Mouse (Mus musculus) neural tube, embryonic 15.5 days (tissue): Measurements from ENCODE around the gene Tsen54. TPM values are rescaled to one million over a fixed set of nuclear protein-coding genes. Genes with fewer than 3 reads are reported as not detected.

Experiments used
- ATAC-seq: fragments of 200-750 bp; cut with Nextera tagmentation; 2 replicates; pipeline ENCODE4 v1.8.0; 2017; ENCODE audit warnings: mild to moderate bottlenecking, moderate TSS enrichment, moderate library complexity; ENCODE audit not compliant: low FRiP score
- H3K27ac ChIP-seq: fragments of 300-500 bp; sonication (generic); replicated peaks from 2 replicates; pipeline ENCODE4 v1.5.1; 2015; ENCODE audit warnings: mild to moderate bottlenecking, inconsistent platforms
- H3K27me3 ChIP-seq: fragments of 300-500 bp; sonication (generic); replicated peaks from 2 replicates; pipeline ENCODE4 v1.6.1; 2015; ENCODE audit warnings: inconsistent platforms
- H3K36me3 ChIP-seq: fragments of 300-500 bp; sonication (generic); 2 replicates; pipeline ENCODE4 v1.6.1; 2015; ENCODE audit warnings: inconsistent platforms
- H3K4me1 ChIP-seq: fragments of 300-500 bp; sonication (generic); 2 replicates; pipeline ENCODE4 v1.6.1; 2015; ENCODE audit warnings: inconsistent platforms
- H3K4me2 ChIP-seq: fragments of 300-500 bp; sonication (generic); 2 replicates; pipeline ENCODE4 v1.6.1; 2015; ENCODE audit warnings: inconsistent platforms, mild to moderate bottlenecking, moderate library complexity
- H3K4me3 ChIP-seq: fragments of 300-500 bp; sonication (generic); replicated peaks from 2 replicates; pipeline ENCODE4 v1.5.1; 2015; ENCODE audit warnings: mild to moderate bottlenecking, inconsistent platforms
- H3K9ac ChIP-seq: fragments of 300-500 bp; sonication (generic); replicated peaks from 2 replicates; pipeline ENCODE4 v1.6.1; 2015; ENCODE audit warnings: mild to moderate bottlenecking, inconsistent platforms
- H3K9me3 ChIP-seq: fragments of 300-500 bp; sonication (generic); replicated peaks from 2 replicates; pipeline ENCODE4 v1.6.1; 2016; ENCODE audit warnings: inconsistent platforms
- WGBS: fragments of 180-500 bp; shearing (Covaris S2); methylation state at CpG from one replicate; pipeline ENCODE4 v1.1.7; 2015; ENCODE audit warnings: mixed read lengths; 5-methylcytosine and 5-hydroxymethylcytosine counted together
- polyA plus RNA-seq: library from polyadenylated mRNA; unstranded; fragments of >200 nt; fragmentation: Nextera tagmentation; extraction: Ambion mirVana; gene quantifications from 2 replicates; pipeline ENCODE4 v1.2.1, GENCODE M21; 2015

Tsen54 gene
- polyA plus RNA-seq, 1 experiment from 2014 or later = 22.0 TPM

- H3K4me2 ChIP-seq = peak overlapping the region; percentile 96
- H3K9ac ChIP-seq = 0 out of 2 replicates have a peak overlapping the region, but pooled peaks have one; percentile 1
- peak overlapping the region; percentile 72 for H3K27ac ChIP-seq
- H3K4me1 ChIP-seq = peaks cover 57% of the 10 kb centered on the region
- peaks cover 21% of the 10 kb centered on the region for H3K36me3 ChIP-seq
- no peak overlapping the region for H3K4me3 ChIP-seq
- WGBS = 56% methylated on average over 6 of the region's 6 CpGs
- H3K27me3 ChIP-seq = no peaks in the 10 kb centered on the region
- peak; percentile 52; the same call in 1 of the 2 replicates for ATAC-seq
- H3K9me3 ChIP-seq = no peaks in the 10 kb centered on the region
These were observed 7.2 kb upstream of the Tsen54 start for GRCm38 (mm10) chr11:115807306-115807705.

DNA sequence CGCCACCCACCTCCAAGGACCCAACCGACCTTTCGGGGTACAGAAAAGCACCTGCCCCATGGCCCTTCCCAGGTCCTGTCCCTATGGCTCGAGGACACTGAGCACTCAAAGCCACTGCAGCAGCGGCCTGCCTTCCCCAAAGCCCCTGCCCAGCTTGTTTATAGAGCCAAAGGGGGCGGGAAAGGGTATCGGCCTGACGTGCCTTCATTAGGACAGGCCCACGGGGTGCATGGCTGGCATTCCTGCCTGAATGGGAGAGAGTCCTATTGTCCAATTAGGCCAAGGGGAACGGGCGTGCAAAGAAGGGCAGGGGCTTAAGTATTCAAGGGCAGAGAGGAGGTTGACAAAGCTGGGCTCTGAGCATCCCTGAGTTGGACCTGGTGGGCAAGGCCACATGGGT is 6.6 kb upstream of the Tsen54 start:
- Histone ChIP-seq H3K9me3 (no peaks in the 10 kb centered on the region), H3K9ac (0 out of 2 replicates have a peak overlapping the region, but pooled peaks have one; percentile 1), H3K36me3 (peaks cover 16% of the 10 kb centered on the region), H3K4me3 (no peak overlapping the region), H3K4me1 (peaks cover 64% of the 10 kb centered on the region), H3K4me2 (peak overlapping the region; percentile 96), H3K27me3 (no peaks in the 10 kb centered on the region), H3K27ac (peak overlapping the region; percentile 72)
- WGBS = 39% methylated on average over 11 of the region's 11 CpGs
- ATAC-seq = no peak; the same call in 1 of the 2 replicates

DNA sequence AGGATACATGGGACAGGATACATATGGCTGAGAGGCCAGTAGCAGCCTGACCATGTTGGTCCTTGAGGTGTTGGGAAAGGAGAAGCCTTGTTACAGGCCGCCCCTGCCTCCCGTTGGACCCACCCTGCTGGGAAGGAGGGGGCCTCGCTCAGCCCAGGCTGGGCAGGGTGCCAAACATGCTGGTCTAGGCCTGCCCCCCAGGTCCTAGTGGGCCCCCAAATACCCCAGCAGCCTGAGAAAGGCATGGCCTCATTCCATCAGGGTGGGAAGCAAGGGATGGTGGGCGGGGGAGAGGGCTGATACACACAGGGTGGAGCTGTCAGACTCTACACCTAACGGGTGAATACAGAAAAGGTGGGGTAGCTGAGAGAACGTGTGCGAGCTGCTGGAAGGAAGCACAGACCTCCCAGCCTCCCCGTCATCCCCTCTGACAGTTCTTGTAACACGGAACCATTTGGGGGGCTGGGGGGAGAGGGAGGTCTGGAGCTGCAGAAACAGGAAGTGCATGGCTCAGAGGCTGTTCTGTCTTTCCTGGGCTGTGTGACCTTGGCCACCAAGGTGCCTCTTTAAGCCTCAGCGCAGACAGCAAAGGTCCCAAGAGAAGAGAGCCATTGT is 5.7 kb upstream of the Tsen54 start:
- H3K4me3 ChIP-seq = no peak overlapping the region
- H3K9ac ChIP-seq = no peak overlapping the region
- H3K4me1 ChIP-seq = peaks cover 68% of the 10 kb centered on the region
- peaks cover 13% of the 10 kb centered on the region for H3K36me3 ChIP-seq
- ATAC-seq = no peak
- peak overlapping the region; percentile 72 for H3K27ac ChIP-seq
- H3K4me2 ChIP-seq = peak overlapping the region; percentile 96
- no peaks in the 10 kb centered on the region for H3K9me3 ChIP-seq
- no peaks in the 10 kb centered on the region for H3K27me3 ChIP-seq
- 42% methylated on average over 10 of the region's 10 CpGs for WGBS

- peaks cover 11% of the 10 kb centered on the region for H3K36me3 ChIP-seq
- peak overlapping the region; percentile 72 for H3K27ac ChIP-seq
- peaks cover 72% of the 10 kb centered on the region for H3K4me1 ChIP-seq
- no peaks in the 10 kb centered on the region for H3K27me3 ChIP-seq
- no peaks in the 10 kb centered on the region for H3K9me3 ChIP-seq
- peak overlapping the region; percentile 96 for H3K4me2 ChIP-seq
- WGBS = 68% methylated on average over 8 of the region's 8 CpGs
- H3K9ac ChIP-seq = no peak overlapping the region
- no peak overlapping the region for H3K4me3 ChIP-seq
- no peak for ATAC-seq
These were observed 5.2 kb upstream of the Tsen54 start for GRCm38 (mm10) chr11:115809311-115809781.

- ATAC-seq = no peak
- peaks cover 77% of the 10 kb centered on the region for H3K4me1 ChIP-seq
- peak overlapping the region; percentile 84 for H3K4me3 ChIP-seq
- peaks cover 5% of the 10 kb centered on the region; the same call in 1 of the 2 replicates for H3K36me3 ChIP-seq
- 84% methylated on average over 14 of the region's 14 CpGs for WGBS
- peak overlapping the region; percentile 96 for H3K4me2 ChIP-seq
- H3K9me3 ChIP-seq = no peaks in the 10 kb centered on the region
- 0 out of 2 replicates have a peak overlapping the region, but pooled peaks have one; percentile 76 for H3K27ac ChIP-seq
- no peaks in the 10 kb centered on the region for H3K27me3 ChIP-seq
- H3K9ac ChIP-seq = no peak overlapping the region
These were observed 4.1 kb upstream of the Tsen54 start for GRCm38 (mm10) chr11:115810377-115810776.

GRCm38 (mm10) chr11:115811381-115812093 is 3.0 kb upstream of the Tsen54 start:
- whole genome bisulfite sequencing = 80% methylated on average over 20 of the region's 20 CpGs
- H3K27me3 ChIP-seq = no peaks in the 10 kb centered on the region
- no peak overlapping the region; the same call in 1 of the 2 replicates for H3K9ac ChIP-seq
- peak overlapping the region; percentile 84 for H3K4me3 ChIP-seq
- H3K9me3 ChIP-seq = no peaks in the 10 kb centered on the region
- H3K36me3 ChIP-seq = no peaks in the 10 kb centered on the region
- ATAC-seq = no peak
- peak overlapping the region; percentile 76; the same call in 1 of the 2 replicates for H3K27ac ChIP-seq
- peak overlapping the region; percentile 96 for H3K4me2 ChIP-seq
- H3K4me1 ChIP-seq = peaks cover 82% of the 10 kb centered on the region

DNA sequence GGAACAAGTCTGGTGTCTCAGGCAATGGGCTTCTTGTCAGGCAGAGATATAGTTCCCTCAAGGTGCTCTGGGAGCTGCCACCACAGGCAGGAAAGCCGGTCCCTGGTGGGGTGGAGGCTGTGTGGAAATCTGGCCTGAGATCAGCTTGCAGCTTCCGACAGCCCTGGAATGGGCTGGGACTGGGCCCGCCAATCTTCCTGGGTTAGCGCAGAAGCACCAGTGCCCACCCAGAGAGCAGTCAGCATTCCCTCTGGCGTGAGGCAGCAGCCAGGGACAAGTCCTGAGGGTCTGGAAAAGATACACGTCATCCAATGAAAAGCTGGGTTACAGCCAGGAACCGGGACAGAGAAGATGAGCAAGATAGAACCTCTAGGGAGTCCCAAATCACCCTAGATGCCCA is 2.4 kb upstream of the Tsen54 start:
- Histone ChIP-seq H3K9me3 (no peaks in the 10 kb centered on the region), H3K27ac (peak overlapping the region; percentile 76; the same call in 1 of the 2 replicates), H3K4me1 (peaks cover 77% of the 10 kb centered on the region), H3K36me3 (peaks cover 4% of the 10 kb centered on the region), H3K4me2 (peak overlapping the region; percentile 96), H3K27me3 (no peaks in the 10 kb centered on the region), H3K9ac (peak overlapping the region; percentile 48), H3K4me3 (peak overlapping the region; percentile 84)
- ATAC-seq = no peak
- WGBS = 33% methylated on average over 7 of the region's 7 CpGs

DNA sequence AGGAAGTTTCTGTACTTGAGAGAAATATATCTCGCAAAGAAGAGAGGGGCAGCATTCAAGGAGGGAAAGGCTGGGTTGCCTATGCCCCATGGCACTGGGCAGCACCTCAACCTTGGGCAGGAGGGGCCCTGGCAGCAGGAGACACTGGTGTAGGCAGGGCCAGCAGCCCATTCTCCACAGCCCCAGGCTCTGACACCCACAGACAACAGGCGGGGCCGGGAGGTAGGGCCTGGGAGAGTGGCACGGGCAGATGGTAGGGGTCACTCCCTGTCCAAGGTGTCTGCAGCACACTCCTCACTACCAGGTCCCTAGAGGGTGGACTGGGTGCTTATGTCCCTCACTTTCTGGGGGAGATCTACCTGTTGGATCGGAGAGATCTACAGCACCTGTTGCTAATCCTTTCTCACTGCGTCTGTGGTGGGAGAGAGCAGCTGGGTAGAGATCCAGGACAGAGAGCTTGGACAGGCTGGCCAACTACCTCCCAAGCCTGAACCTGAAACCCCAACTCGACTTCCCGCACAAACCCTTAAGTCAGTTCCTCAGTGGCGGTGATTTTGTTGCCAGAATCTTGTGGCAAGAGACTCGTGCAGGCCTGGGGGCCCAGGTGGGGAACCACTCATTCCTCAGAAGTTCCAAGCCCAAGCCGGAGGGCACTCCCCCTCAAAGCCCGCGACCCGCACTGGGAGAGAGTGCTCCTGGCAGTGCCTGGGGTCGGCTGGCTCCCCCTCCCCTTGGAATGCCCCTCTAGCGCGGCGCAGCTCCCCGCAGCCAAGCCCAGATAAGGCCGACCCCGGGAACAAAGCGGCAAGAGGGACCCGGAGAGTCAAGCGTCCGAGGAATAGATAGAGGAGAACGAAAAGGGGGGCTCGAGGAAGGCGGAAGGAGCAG is 1.7 kb upstream of the Tsen54 start:
- Histone ChIP-seq H3K4me3 (peak overlapping the region; percentile 84), H3K27me3 (no peaks in the 10 kb centered on the region), H3K9me3 (no peaks in the 10 kb centered on the region), H3K4me2 (peak overlapping the region; percentile 96), H3K27ac (peak overlapping the region; percentile 76), H3K4me1 (peaks cover 72% of the 10 kb centered on the region), H3K36me3 (peaks cover 9% of the 10 kb centered on the region), H3K9ac (peak overlapping the region; percentile 48)
- peak; percentile 28; the same call in 1 of the 2 replicates for ATAC-seq
- WGBS = 4% methylated on average over 28 of the region's 28 CpGs

- H3K4me1 ChIP-seq = peaks cover 62% of the 10 kb centered on the region
- peak within 1 kb of the TSS; percentile 76 for H3K27ac ChIP-seq
- no peaks in the 10 kb centered on the region for H3K27me3 ChIP-seq
- H3K36me3 ChIP-seq = peaks cover 15% of the 10 kb centered on the region
- H3K9me3 ChIP-seq = no peaks in the 10 kb centered on the region
- H3K4me2 ChIP-seq = peak within 1 kb of the TSS; percentile 96
- H3K4me3 ChIP-seq = peak within 1 kb of the TSS; percentile 84
- peak within 1 kb of the TSS; percentile 85 for H3K9ac ChIP-seq
- ATAC-seq = peak; percentile 90
- under 1% methylated on average over 40 of the region's 44 CpGs for WGBS
These were observed 822 bp upstream of the Tsen54 start, which contains the start of gene Caskin2 for GRCm38 (mm10) chr11:115813507-115814296. TSS of gene Caskin2 (minus strand) at chr11:115813639.

DNA sequence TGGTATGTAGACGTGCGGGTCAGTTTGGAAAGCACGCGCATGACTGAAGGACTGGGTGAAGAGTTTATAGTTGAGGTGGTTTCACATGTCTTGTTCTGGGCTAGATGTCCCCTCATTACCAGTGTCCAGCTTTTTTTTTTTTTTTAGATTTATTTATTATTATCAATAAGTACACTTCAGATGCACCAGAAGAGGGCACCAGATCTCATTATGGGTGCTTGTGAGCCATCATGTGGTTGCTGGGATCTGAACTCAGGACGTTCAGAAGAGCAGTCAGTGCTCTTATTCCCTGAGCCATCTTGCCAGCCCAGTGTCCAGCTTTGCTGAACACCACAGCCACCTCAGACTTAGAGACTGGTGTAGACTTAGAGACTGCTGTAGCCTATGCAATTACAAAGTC is 2.8 kb downstream of the Tsen54 start:
- Histone ChIP-seq H3K9ac (no peak overlapping the region), H3K9me3 (no peaks in the 10 kb centered on the region), H3K27ac (no peak overlapping the region), H3K4me3 (no peak overlapping the region), H3K36me3 (peaks cover 45% of the 10 kb centered on the region), H3K27me3 (no peaks in the 10 kb centered on the region), H3K4me1 (peaks cover 30% of the 10 kb centered on the region), H3K4me2 (no peak overlapping the region)
- ATAC-seq = no peak
- 90% methylated on average over 5 of the region's 5 CpGs for WGBS
